Mouse (Mus musculus) heart, adult 8-10 months (tissue): ENCODE data around the gene Hus1b. TPM values are rescaled to one million over a fixed set of nuclear protein-coding genes. Genes with fewer than 3 reads are reported as not detected.

Experiments
- DNase-seq: peaks from one replicate; pipeline ENCODE4 v3.0.0; 2022; ENCODE audit warnings: low spot score
- total RNA-seq, 4 experiments: library from RNA; stranded (reverse); gene quantifications; 2 replicates each; pipeline ENCODE4 v1.2.4; 2022

The Hus1b gene
- total RNA-seq = under 1 TPM in 3 of 4 experiments, not detected in 1; 0.28 to 0.55 (median 0.35) TPM

- no peak for DNase-seq
Observed at GRCm38 (mm10) chr13:30947540-30947939, at the start of gene Hus1b. TSS of gene Hus1b (minus strand) at chr13:30947759.

GRCm38 (mm10) chr13:30994249-30994858, 46.8 kb upstream of the Hus1b start:
- no peak for DNase-seq

- peak; percentile 52 for DNase-seq
Observed at GRCm38 (mm10) chr13:30993819-30994218, 46.3 kb upstream of the Hus1b start.

- no peak for DNase-seq
Observed at GRCm38 (mm10) chr13:30990233-30990632, 42.7 kb upstream of the Hus1b start.

GRCm38 (mm10) chr13:30989710-30990109, 42.2 kb upstream of the Hus1b start:
- DNase-seq = no peak

- no peak for DNase-seq
Observed at GRCm38 (mm10) chr13:30987686-30988085, 40.1 kb upstream of the Hus1b start.

- peak; percentile 15 for DNase-seq
Observed at GRCm38 (mm10) chr13:30986934-30987455, 39.4 kb upstream of the Hus1b start.

- DNase-seq = peak; percentile 58
Observed at GRCm38 (mm10) chr13:30985598-30986466, 38.3 kb upstream of the Hus1b start.

GRCm38 (mm10) chr13:30985275-30985597, 37.7 kb upstream of the Hus1b start:
- DNase-seq = peak; percentile 50

- peak; percentile 58 for DNase-seq
Observed at GRCm38 (mm10) chr13:30981666-30982065, 34.1 kb upstream of the Hus1b start.

GRCm38 (mm10) chr13:30978224-30978623, 30.7 kb upstream of the Hus1b start:
- no peak for DNase-seq

- no peak for DNase-seq
Observed at GRCm38 (mm10) chr13:30976536-30977084, 29.1 kb upstream of the Hus1b start.

- DNase-seq = no peak
Observed at GRCm38 (mm10) chr13:30974247-30974630, 26.7 kb upstream of the Hus1b start.

- DNase-seq = peak; percentile 80
Observed at GRCm38 (mm10) chr13:30973501-30974246, 26.1 kb upstream of the Hus1b start, which contains the start of the genes Exoc2 and Gm5447. TSS of gene Exoc2 (minus strand) at chr13:30974093. TSS of gene Gm5447 (plus strand) at chr13:30974204.

GRCm38 (mm10) chr13:30972102-30972501, 24.5 kb upstream of the Hus1b start:
- DNase-seq = no peak

- DNase-seq = no peak
Observed at GRCm38 (mm10) chr13:30971047-30971446, 23.5 kb upstream of the Hus1b start.

- DNase-seq = no peak
Observed at GRCm38 (mm10) chr13:30968311-30968710, 20.8 kb upstream of the Hus1b start.

GRCm38 (mm10) chr13:30966507-30966911, 18.9 kb upstream of the Hus1b start:
- no peak for DNase-seq

- no peak for DNase-seq
Observed at GRCm38 (mm10) chr13:30961932-30962331, 14.4 kb upstream of the Hus1b start.

GRCm38 (mm10) chr13:30960714-30961113, 13.2 kb upstream of the Hus1b start:
- no peak for DNase-seq

GRCm38 (mm10) chr13:30953580-30953979, 6.0 kb upstream of the Hus1b start:
- no peak for DNase-seq

GRCm38 (mm10) chr13:30952044-30952443, 4.5 kb upstream of the Hus1b start:
- no peak for DNase-seq
